ENCODE assay signal across 11 mouse cellular contexts in genomic region chr2:79738958-79739357, GRCm38 (mm10). TPM values are rescaled to one million over a fixed set of nuclear protein-coding genes. Genes with fewer than 3 reads are reported as not detected.
DNase-seq lines count a peak whose midpoint lies in the region; ATAC-seq and TF ChIP-seq lines count a peak whose summit lies in the region.
"Had no signal": no experiment of that assay in that cellular context is flagged by ENCODE, and none has a peak within 500 bp of the region (broad histone marks: within the 10 kb centered on the region; RNA-seq: fewer than 3 reads in every experiment).

No protein-coding gene starts in this region.

- H3K4me2 ChIP-seq in limb, embryonic 14.5 days (replicated peaks; ENCODE audit: low read depth, low read length, severe bottlenecking) = no peak overlapping the region
- H3K4me2 ChIP-seq in hindbrain, embryonic 16.5 days (ENCODE audit: low read length) = no peak overlapping the region

- H3K27ac ChIP-seq in limb, embryonic 14.5 days (replicated peaks; ENCODE audit: low read depth, low read length) = no peak overlapping the region
- no peak overlapping the region for H3K27ac ChIP-seq in hindbrain, embryonic 16.5 days (ENCODE audit: low read depth, low read length)

- intact Hi-C loops in heart, postnatal 25 days (cut with DNase I) = no loop called here

- peaks cover 12% of the 10 kb centered on the region for H3K9me3 ChIP-seq in limb, embryonic 14.5 days (ENCODE audit: control insufficient read depth, low read length)
- peaks cover 4% of the 10 kb centered on the region for H3K9me3 ChIP-seq in hindbrain, embryonic 16.5 days (ENCODE audit: control insufficient read depth, low read length)

- DNase-seq in heart, adult 9 months (ENCODE audit: low spot score in 2 of 2) = peak; percentile 4 to 14
- no peak for DNase-seq in heart, postnatal 25 days (ENCODE audit: low spot score)
- DNase-seq in urinary bladder, postnatal 25 days (ENCODE audit: low spot score) = peak; percentile 4
- no peak for DNase-seq in urinary bladder, adult 2 months (ENCODE audit: low spot score)
- peak; percentile 77 for DNase-seq in limb, embryonic 14.5 days (ENCODE audit: low spot score)
- no peak for DNase-seq in cerebellum, postnatal 4 days (ENCODE audit: low spot score in 2 of 2)
- DNase-seq: gastrocnemius, postnatal 25 days; layer of hippocampus, adult 9-11 months had no signal

- no peak overlapping the region for H3K4me3 ChIP-seq in limb, embryonic 14.5 days (replicated peaks; ENCODE audit: low read length)
- no peak overlapping the region for H3K4me3 ChIP-seq in hindbrain, embryonic 16.5 days (ENCODE audit: low read length)

- ATAC-seq in limb, embryonic 14.5 days (ENCODE audit: low FRiP score, low read depth) = no peak
- ATAC-seq in hindbrain, embryonic 16.5 days = no peak
- no peak for ATAC-seq in frontal cortex, adult (ENCODE audit: low TSS enrichment)
- ATAC-seq: CD4-positive, CD25-positive, alpha-beta regulatory T cell, adult 4 months had no signal

- no peak overlapping the region for H3K9ac ChIP-seq in limb, embryonic 14.5 days (ENCODE audit: low read depth, low read length, severe bottlenecking)
- H3K9ac ChIP-seq in hindbrain, embryonic 16.5 days (ENCODE audit: low read depth, low read length) = no peak overlapping the region

- 0 out of 2 replicates have a peak, but pooled peaks cover 4% of the 10 kb centered on the region for H3K4me1 ChIP-seq in limb, embryonic 14.5 days (ENCODE audit: control insufficient read depth, insufficient read depth, low read length)
- no peaks in the 10 kb centered on the region for H3K4me1 ChIP-seq in hindbrain, embryonic 16.5 days (ENCODE audit: control insufficient read depth, insufficient read depth, low read depth, low read length)

- H3K27me3 ChIP-seq in limb, embryonic 14.5 days (ENCODE audit: control insufficient read depth, insufficient read depth, low read length) = no peaks in the 10 kb centered on the region
- no peaks in the 10 kb centered on the region for H3K27me3 ChIP-seq in hindbrain, embryonic 16.5 days (replicated peaks; ENCODE audit: control insufficient read depth, insufficient read depth, low read length)

- WGBS in limb, embryonic 14.5 days = 69% methylated on average over 2 of the region's 2 CpGs
- WGBS in hindbrain, embryonic 16.5 days = 87% methylated on average over 2 of the region's 2 CpGs

- H3K36me3 ChIP-seq in limb, embryonic 14.5 days (ENCODE audit: control insufficient read depth, insufficient read depth, low read length) = no peaks in the 10 kb centered on the region
- no peaks in the 10 kb centered on the region for H3K36me3 ChIP-seq in hindbrain, embryonic 16.5 days (ENCODE audit: control insufficient read depth, insufficient read depth, low read length)

- no peak for TF ChIP-seq POLR2A in limb, embryonic 14.5 days (IDR thresholded peaks at IDR 0.05; ENCODE audit: borderline replicate concordance, extremely low read depth, insufficient read depth, insufficient read length)

RNA-seq across cellular contexts. Expression of gene Ppp1r1c, which starts 31.4 kb away (rescaled TPM):
- total RNA-seq in heart, postnatal 25 days (2021) = under 1 TPM in 1 of 2 experiments, not detected in 1; 0.25 TPM
- not detected in 2 replicates for polyA plus RNA-seq in urinary bladder, adult 2 months (2012; rRNA removed)
- 0.08 and 0.10 TPM in 2 replicates for polyA plus RNA-seq in limb, embryonic 14.5 days (2012; rRNA removed)
- 0.12 TPM in 1 of 2 replicates, not detected in the other for polyA plus RNA-seq in limb, embryonic 14.5 days (2014; fragmentation: Nextera tagmentation; extraction: Ambion mirVana)
- 6.6 and 10.8 TPM in 2 replicates for polyA plus RNA-seq in hindbrain, embryonic 16.5 days (2015; fragmentation: Nextera tagmentation; extraction: Ambion mirVana)

Comparison
In these comparisons a context has a peak if more than half of its experiments do, and no peak if none do; other contexts are left out.
1. DNase-seq: peak in heart, adult 9 months (2 of 2), urinary bladder, postnatal 25 days (single experiment) and limb, embryonic 14.5 days (single experiment); none in heart, postnatal 25 days (single experiment), urinary bladder, adult 2 months (single experiment) and cerebellum, postnatal 4 days (0 of 2).